Mouse (Mus musculus) urinary bladder, adult 2 months (tissue): ENCODE results near the gene Rasgef1b. TPM values are rescaled to one million over a fixed set of nuclear protein-coding genes. Genes with fewer than 3 reads are reported as not detected.

Source experiments
- DNase-seq: peaks from one replicate; pipeline ENCODE4 v3.0.0; 2022; ENCODE audit warnings: low spot score
- polyA plus RNA-seq: library from polyadenylated mRNA; depleted of rRNA; stranded (reverse); fragments of >200 nt; gene quantifications from 2 replicates; pipeline ENCODE4 v1.2.3, GENCODE M21; 2012

Rasgef1b gene
- polyA plus RNA-seq, 1 experiment, result 5.7 TPM

DNA sequence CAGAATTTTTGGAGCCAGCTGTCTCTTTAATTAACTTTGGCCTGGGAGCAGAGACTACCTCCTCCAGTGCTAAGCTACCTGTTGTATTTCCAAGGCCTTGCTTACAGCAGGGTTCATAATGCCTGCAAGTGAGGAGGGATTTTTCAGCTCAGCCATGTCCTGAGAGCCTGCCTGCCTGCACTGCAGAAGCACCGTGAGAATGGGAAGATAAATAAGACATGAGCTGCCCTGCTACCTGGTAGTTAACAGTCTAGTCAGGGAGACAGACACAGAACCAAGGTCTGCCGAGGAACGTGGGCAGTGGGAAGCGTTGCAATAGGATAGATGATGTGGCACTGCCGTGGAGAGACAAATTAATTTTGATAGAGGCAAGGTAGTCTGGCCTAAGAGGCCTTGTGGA is 277.4 kb downstream of the Rasgef1b start:
- no peak for DNase-seq

DNA sequence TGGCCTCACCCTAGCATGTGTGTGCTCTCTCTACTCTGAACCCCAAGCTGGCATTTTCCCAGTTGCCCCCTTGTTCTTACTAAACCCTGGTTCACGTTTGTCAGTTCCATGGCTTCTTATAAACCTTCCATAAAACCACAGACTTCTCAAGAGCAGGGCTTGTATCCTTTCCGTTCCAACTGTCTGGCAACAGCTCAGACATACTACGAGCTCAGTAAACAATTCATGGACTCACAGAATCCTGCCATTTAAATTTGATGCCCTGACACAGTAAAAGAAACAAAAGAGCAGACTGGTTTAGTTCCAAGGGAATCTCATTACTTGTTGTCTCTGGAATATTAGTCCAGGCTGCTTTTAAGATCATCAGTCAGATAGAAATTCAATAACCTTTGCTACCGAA is 277.9 kb downstream of the Rasgef1b start:
- no peak for DNase-seq

DNA sequence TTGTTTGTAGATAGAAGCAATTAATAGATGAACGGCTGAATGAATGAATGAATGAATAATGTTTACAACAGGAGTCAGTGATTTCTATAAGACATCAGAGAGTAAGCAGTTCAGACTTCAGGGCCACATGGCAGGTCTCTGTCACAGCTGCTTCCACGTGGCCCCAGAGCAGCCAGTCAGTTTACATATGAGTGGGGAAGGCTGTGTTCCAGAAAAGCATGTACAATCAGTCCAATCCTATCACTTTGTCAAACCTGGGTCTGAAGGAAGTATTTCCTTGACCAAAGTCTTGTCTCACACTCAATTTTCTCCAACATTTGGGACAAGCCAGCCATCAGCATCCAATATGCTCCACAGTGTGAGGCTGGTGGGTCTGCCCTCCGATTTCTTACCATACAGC is 278.4 kb downstream of the Rasgef1b start:
- no peak for DNase-seq

DNA sequence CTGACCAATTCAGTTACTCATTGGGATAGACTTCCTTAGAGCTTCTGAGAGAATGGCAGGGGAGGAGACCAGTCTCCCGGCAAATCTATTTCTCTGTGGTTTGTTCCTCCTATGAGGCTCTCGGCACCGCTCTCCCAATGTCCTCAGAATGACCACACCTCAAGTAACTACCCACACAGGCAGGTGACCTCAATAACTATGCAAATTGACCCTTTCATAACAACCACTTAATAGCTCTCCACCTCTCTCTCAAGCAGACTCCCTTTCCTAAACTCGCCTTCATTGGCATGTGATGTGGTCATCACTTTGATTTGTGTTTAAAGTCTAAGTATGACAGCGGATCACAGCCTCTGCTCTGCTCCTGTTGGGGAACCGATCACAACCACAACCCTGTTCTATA is 281.4 kb downstream of the Rasgef1b start:
- no peak for DNase-seq

DNA sequence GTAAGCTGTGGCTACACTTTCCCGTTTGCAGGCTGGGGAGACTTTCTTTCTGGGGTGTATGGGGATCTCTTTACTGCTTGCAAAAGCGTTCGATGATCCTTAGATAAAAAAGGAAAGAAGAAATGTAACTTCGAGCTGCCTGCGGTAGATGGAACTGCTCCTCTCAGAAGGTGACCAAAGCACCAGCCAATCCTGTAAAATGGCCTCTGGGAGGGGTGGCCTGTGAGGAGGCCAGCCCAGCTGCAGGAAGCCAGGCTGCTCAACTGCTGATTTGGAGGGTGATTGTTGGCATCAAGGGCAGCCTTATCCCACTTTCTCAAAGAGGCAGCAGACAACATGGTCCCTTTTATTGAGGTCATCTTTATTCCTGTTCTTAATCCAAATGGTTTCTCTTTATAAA is 283.6 kb downstream of the Rasgef1b start:
- no peak for DNase-seq

DNA sequence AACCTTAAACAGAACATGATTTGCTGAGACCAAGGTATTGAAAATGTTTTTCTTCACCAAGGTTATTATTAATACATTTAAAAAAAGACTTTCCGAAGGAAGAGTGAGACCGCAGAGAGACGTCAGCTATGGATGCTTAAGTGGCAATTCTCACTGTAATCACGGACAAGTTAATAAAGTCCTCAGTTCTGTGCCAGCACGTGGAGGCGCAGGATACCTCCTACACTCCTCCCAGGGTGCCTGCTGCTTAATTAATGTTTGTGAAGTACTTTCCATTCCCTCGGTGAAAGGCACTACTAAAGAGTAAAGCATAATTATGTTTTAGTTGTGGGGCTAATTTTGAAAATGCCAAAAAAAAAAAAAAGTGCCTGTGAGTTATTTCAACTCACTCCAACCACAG is 284.1 kb downstream of the Rasgef1b start:
- DNase-seq, result no peak

DNA sequence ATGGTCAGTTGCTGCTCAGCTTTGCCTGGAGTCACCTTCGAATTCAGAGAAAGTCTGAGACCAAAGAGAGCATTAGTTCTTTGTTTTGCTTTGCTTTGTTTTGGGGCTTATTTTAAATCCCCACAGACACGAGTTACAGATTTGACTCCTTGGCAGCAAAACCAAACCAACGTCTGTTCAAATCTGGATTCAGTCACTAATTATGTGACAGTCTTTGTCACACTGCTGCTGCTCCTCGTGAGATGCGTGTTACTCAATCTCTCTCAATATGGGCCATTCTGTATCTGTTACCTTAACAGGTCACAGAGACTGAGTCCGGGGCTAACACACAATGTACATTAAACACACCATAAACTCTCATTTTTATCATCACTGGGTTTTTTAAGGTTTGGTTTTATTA is 288.8 kb downstream of the Rasgef1b start:
- DNase-seq, result no peak

DNA sequence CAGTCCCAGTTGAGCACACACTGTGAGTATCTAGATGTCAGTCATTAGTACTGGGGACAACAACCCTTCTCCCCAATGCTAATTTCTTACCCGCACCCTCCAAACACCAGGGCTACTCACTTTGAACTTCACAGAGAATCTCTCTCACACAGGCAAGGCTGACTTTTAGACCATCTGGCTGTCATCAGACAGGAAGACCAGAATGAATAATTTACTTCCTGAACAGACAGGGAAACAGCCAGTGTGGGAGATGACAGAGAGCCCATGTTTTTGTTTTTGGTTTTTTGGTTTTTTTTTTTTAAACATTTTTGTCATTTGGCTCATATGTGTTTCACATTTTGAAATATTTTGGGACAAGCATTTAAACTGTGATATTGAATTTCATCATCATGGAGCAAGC is 290.3 kb downstream of the Rasgef1b start:
- no peak for DNase-seq

DNA sequence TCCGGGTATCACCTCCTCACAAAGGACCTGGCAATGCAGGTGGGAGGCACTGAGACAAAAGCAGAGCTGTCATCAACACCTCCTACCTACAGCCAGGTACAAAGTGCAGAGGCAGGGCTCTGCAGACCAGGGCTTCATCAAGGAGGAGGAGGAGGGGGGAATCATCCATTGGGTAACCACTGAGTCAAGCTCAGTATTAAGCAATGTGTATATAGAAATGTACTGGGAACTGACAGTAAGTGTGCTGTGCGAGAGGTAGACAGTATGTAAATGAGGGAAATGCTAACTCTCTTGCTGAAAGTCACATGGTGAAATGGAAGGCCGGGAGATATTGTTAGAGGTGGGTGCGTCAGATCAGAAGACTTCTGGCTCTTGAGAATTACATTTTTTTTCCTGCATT is 294.6 kb downstream of the Rasgef1b start:
- no peak for DNase-seq

DNA sequence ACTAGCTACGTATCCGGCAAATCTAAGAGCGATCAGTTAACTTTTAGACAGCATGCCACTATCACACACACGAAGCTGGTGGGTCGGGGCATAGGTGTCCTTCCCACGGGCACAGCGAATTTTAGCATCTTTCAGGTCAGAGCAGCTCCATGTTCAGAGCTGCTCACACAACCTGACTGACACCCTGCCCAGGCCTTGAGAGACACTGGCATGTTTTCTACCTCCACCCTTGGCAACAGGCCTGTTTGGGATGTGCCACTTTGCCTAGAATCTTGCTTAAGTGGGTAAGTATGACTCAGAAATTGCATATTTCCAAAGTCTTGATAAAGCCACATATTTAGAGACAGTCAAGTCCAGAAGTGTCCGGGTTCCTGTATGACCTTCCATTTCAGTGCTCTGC is 296.4 kb downstream of the Rasgef1b start:
- DNase-seq, result no peak

DNA sequence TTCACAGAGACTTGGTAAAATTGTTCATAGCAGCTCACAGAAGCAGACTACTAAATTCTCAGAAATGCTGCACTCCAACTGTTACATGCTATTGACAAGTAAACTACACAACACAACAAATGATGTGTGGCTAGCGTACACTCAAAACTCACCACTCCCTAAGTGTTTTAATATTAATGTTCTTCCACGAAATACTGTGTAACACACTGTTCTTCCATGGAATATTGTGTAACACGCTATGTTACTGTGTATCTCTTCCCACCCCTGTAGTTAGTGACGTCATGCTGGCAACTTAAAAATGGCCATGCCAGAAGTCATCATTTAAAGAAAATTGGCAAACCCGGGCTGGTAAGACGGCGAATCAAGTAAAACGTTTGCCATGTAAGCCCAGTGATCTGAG is 299.6 kb downstream of the Rasgef1b start:
- no peak for DNase-seq

DNA sequence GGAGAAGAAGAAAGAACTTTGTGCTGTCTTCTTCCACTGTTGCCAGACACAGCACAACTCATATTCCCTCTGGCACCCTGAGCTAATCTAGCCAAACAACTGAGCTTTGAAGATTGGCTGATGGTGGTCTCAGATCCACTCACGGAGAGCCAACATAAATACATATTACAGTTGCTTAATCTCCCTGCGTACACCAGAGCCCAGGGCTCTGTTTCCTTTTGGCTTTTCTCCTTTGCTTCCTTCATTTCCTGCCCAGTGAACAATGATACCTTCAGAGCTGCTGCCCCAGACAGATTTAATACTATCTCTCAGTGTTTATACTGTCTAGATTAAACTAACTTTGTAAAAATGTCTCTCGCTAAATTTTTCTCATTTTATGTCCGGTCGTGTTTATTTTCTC is 300.2 kb downstream of the Rasgef1b start:
- DNase-seq, result no peak

DNA sequence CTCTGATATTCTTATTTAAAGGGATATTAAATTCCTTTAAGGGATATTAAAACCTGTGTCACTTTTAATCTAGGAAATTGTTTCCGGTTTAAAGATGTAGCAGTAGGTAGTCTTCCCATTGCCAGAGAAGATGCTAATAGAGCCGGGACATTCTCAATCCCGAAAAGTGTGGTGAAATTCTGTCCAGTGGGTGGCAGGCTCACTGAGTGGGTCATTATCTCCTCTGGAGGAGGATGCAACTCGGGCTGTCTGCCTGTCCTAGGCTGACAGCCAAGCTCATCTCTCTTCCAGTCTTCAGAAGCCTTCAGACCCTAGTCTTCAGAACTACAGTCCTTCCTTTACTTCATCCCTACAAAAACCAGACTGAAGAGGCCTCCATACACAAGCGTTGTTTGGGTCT is 305.6 kb downstream of the Rasgef1b start:
- no peak for DNase-seq

DNA sequence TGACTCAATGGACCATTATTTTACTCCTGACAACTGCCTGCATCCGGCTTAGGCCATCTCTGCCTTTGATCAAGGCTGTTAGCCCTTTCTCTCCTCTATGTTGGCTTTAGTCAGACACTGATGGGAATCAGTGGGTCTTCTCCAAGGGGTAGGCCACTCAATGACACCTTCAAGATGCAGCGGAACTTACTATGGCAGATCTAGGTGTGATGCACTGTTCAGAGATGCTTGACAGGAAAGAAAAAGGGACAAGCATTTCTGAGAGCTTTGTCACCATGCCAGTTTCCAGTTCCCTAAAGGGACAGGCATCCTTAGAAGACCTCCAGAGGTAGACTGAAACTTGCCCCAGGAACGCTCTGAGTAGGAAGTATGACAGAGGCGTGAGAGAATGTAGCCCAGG is 306.0 kb downstream of the Rasgef1b start:
- DNase-seq, result no peak

DNA sequence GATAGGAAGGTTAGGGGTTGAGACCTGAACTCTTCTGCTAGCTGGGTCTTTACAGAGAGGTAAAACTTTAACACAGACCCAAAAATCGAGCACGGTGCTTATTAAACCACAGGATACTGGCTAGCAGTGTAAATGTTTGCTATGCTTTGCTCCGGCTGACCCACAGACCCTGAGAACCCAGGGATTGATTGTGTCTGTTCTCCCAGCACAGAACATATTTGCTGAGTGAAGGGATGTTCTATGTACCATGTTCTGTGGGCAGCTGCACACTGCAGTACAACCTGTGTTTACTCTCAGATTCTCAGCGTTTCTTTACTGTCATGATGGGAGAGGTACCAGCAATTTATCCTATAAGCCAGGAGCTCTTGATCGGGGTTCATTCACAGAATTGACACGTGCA is 306.8 kb downstream of the Rasgef1b start:
- no peak for DNase-seq

DNA sequence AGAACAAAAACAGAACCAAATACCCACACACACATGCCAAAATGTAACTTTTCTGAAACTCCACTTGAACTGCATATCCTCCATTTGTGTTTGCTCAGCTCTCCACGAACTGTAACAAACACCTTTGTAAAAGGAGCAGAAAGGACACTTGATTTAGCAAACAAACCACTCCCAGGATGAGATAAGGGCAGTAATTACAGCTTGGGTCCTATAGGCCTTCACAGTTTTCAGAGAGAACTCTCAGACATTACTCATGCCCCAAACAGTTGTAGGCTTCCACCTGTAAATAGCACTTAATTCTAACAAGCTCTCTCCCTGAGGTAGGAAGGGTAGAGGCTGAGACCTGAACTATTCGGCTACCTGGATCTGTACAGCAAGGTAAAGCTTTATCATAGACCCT is 309.0 kb downstream of the Rasgef1b start:
- no peak for DNase-seq

DNA sequence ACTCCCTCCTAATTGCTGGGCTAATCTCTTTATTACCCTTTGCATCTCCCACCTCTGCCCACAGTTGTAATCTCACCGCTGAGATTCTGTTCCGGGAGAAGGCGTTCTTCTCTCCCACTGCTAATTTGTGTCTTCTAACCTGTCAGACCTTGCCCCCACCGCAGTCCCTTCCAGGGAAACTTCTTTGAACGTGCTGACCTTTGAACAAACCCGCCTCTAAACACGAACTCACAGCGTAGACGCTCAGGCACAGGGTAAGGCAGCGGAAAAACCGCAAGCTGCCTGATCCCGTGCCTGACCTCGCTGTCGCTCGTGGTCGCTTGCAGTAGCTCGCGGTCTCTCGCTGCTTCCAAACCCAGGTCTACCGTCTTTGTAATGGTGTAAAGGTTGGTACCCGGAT is 312.0 kb downstream of the Rasgef1b start:
- no peak for DNase-seq

DNA sequence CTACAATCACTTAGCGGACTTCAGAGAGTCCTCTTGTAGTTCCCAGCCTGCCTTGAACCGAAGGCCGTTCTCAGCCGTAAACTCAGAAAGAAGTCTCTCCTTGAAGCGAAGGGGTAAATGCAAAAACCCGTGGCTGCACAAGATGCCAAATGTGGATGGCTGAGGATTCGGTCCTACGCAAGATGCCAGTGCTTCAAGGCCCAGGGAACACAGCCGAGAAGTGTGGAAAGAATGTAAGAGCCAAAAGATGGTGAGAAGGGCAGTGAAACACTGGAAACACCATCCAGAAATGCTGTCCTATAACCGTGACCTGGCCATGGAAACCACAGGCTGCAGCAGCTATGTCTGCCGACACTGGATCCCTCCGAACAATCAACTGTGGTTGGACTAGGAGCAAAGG is 313.2 kb downstream of the Rasgef1b start:
- DNase-seq, result no peak

DNA sequence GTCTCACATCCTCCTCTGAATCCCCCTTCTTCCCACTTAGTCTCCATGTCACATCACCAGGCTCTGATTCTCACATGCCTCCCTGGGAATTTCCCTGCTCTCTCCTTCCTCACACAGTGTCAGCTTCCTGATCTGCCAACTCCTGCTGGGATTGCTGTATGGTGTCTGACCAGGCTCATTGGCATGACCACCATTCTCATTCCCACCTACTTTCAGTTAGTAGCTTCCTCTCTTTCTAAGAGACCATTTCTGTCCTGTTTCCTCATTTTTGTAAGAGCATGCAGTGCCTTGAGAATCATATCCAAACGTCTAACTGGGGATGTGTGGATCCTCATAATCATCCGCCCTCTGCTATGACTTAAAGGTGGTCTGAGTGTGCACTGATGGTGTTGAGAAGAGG is 313.8 kb downstream of the Rasgef1b start:
- DNase-seq, result no peak

DNA sequence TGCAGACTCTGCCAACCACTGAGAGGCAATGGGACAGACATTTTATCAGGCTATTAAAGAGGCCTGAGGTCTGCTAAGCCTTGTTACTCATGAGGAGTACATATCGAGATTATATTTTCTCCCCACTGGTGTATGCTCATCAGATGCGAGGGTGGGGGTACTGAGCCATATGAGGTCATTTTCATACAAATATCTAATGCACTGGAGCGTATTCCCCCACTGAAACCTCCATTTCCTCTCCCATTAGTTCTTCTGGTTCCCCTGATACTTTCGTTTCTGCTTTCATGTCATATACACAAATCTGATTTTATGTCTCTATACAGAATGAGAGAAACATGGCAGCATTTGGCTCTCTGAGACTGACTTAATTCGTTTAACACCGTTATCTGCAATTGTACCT is 314.6 kb downstream of the Rasgef1b start:
- no peak for DNase-seq

DNA sequence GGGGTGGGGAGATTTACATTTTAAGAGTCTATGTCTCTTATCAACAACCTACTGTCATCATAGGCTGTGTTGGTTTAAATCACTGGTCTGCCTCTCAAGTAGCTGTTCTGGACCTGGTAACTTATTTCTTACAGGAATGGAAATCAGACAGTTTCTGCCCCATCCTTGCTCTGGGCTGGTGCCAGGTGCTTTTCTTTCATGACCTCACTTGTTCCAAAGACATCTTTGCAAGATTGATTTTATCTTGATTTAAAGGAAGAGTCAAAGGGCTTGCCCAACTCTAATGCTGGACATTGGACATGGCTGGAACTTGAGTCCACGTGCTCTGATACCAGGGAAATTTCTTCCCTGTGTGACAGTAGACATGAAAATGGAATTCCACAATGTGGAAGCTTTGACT is 315.0 kb downstream of the Rasgef1b start:
- no peak for DNase-seq

DNA sequence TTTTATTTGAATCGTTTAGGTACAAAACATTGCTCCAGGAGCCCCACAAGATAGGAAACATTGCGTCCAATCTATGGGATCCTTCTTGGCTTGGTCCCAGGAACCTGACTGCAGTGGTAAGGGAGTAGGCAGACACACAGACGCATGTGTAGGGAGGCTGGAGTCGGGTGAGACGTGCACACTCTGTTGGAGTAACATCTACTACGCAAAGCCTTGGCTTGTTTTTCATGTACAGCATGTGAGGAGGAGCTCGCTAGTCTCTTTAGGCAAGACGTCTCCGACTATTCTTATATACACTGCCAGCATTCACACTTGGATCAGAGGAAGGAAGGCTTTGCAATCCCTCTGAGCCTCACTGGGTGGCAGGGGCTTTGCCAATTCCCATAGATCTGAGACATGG is 315.5 kb downstream of the Rasgef1b start:
- no peak for DNase-seq

DNA sequence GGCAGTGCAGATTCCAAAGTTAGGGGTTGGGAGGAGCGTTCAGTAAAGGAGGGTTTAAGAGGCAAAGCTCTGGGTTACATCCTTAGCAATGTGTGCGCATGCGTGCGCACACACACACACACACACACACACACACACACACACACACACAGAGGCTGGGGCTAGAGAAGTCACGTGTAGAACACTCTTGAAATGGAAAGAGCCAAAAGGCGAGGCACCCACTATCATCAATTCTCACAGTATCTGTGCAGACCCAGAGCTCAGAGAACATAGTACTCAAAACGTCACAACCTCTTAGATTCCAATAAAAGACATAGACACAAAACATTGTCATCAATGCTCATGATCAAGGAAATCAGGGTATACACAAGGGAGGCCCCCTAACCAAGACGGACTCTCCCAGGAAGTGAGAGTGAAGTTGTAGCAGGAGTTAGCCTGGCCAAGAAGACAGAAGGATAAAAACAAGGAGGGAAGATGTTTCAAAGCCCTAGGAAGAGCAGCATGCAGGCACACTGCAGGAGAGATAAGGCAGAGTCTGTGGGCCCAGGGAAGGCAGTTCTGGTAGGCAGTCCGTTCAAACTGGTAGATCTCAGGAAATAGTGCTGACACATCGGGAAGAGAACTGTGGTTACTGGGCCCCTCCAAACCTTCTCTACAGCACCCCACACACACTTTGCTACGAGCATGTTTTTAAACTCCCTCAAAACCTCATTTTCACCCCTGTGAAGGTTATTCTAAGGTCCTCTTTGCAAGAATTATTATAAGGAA is 324.3 kb downstream of the Rasgef1b start:
- DNase-seq, result no peak

DNA sequence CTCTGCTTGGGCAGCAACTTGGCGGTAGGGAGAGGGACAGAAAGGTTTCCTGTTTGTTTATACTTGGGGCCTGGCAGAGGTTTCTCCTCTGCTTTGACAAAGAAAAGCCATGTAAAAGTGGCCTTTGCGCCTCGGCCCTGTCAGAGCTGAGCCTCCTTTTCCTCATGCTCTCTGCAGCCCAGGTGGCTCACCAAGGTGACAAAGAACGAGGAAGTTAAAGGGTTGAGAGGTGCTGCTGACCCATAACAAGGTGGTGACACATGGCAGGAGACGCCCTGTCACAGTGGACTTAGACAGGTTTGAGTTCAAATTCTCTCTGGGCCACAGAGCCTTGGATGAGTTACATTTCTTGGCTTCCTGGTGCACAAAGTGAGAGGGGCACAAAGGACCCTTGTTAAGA is 325.5 kb downstream of the Rasgef1b start:
- no peak for DNase-seq
